8 mouse cellular contexts compared by ENCODE assay signal in genomic region chr7:80993834-80994662, GRCm38 (mm10). TPM values are rescaled to one million over a fixed set of nuclear protein-coding genes. Genes with fewer than 3 reads are reported as not detected.
DNase-seq lines count a peak whose midpoint lies in the region; ATAC-seq and TF ChIP-seq lines count a peak whose summit lies in the region.

No protein-coding gene starts in this region.

- in situ Hi-C loops in CH12.LX (cut with MboI; ENCODE audit: low pct_ligation_motif_present, low pct_unique_long_range_greater_than_20kb, low sequenced_read_pairs), result no loop called here

- peak overlapping the region; percentile 82 for H3K4me3 ChIP-seq in heart, adult 2 months
- peak overlapping the region; percentile 80 to 98 (median 90) for H3K4me3 ChIP-seq in CH12.LX (replicated peaks in 1 of 3; ENCODE audit: low read depth in 2 of 3, low read length in 2 of 3, poor library complexity in 1 of 3)
- H3K4me3 ChIP-seq in midbrain, embryonic 12.5 days, result peak overlapping the region; percentile 90

- H3K4me2 ChIP-seq in CH12.LX (ENCODE audit: insufficient read depth, low read depth, poor library complexity, severe bottlenecking), result peak overlapping the region; percentile 53
- peak overlapping the region; percentile 83 for H3K4me2 ChIP-seq in midbrain, embryonic 12.5 days (replicated peaks)

- dilution Hi-C loops in CH12.LX (cut with MboI; ENCODE audit: extremely low pct_ligation_motif_present, extremely low pct_unique_long_range_greater_than_20kb, low sequenced_read_pairs), result no loop called here

- H3K27ac ChIP-seq in heart, adult 2 months, result peak overlapping the region; percentile 93
- peak overlapping the region; percentile 94 for H3K27ac ChIP-seq in CH12.LX (ENCODE audit: insufficient read depth, low read depth)
- H3K27ac ChIP-seq in midbrain, embryonic 12.5 days (replicated peaks), result peak overlapping the region; percentile 98

- no peaks in the 10 kb centered on the region for H3K27me3 ChIP-seq in heart, adult 2 months (ENCODE audit: control insufficient read depth, insufficient read depth, low read length)
- no peaks in the 10 kb centered on the region for H3K27me3 ChIP-seq in CH12.LX (replicated peaks)
- H3K27me3 ChIP-seq in midbrain, embryonic 12.5 days, result no peaks in the 10 kb centered on the region

- 1% methylated on average over 58 of the region's 58 CpGs for WGBS in heart, adult 2 months
- 1% methylated on average over 50 of the region's 58 CpGs for WGBS in midbrain, embryonic 12.5 days

- TF ChIP-seq CTCF in heart, adult 2 months (IDR thresholded peaks at IDR 0.05), result peak; percentile 65
- TF ChIP-seq CTCF in CH12.LX (conservative IDR thresholded peaks at IDR 0.05 in 1 of 2, IDR thresholded peaks at IDR 0.05 in 1 of 2; ENCODE audit: low read depth in 2 of 2, low read length in 2 of 2), result peak in 1 of 2 experiments; percentile 15; a peak in 2 of 4 replicates

- DNase-seq in heart, adult 2 months, result peak in 1 of 2 experiments; percentile 37
- no peak for DNase-seq in heart, adult 18-20 months
- DNase-seq in CH12.LX (ENCODE audit: extremely low read depth), result no peak
- DNase-seq in cerebellum, postnatal 10 days, result peak; percentile 76 to 81
- DNase-seq in frontal cortex, postnatal 14 days (ENCODE audit: low spot score in 2 of 2), result peak; percentile 27 to 34
- DNase-seq in kidney, postnatal 4 days, result peak; percentile 77 to 88
- DNase-seq in yolk sac, embryonic 10.5 days (ENCODE audit: low spot score), result peak; percentile 87

- peak overlapping the region; percentile 90 for H3K9ac ChIP-seq in heart, adult 2 months (ENCODE audit: low read depth, low read length)
- H3K9ac ChIP-seq in CH12.LX (ENCODE audit: insufficient read depth, low read depth), result peak overlapping the region; percentile 85
- peak overlapping the region; percentile 98 for H3K9ac ChIP-seq in midbrain, embryonic 12.5 days (replicated peaks)

- H3K4me1 ChIP-seq in heart, adult 2 months (ENCODE audit: control insufficient read depth, insufficient read depth, low read length), result peaks cover 4% of the 10 kb centered on the region
- H3K4me1 ChIP-seq in CH12.LX (ENCODE audit: control insufficient read depth in 1 of 2, insufficient read depth in 2 of 2), result peaks cover 0 to 39% of the 10 kb centered on the region in 2 experiments; a peak in 3 of 4 replicates
- H3K4me1 ChIP-seq in midbrain, embryonic 12.5 days, result peaks cover 25% of the 10 kb centered on the region

- H3K9me3 ChIP-seq in CH12.LX (replicated peaks; ENCODE audit: low read length), result no peaks in the 10 kb centered on the region
- no peaks in the 10 kb centered on the region for H3K9me3 ChIP-seq in midbrain, embryonic 12.5 days

- TF ChIP-seq POLR2A in heart, adult 2 months (IDR thresholded peaks at IDR 0.05; ENCODE audit: insufficient read depth, low read depth, low read length), result no peak
- peak; percentile 44; the same call in 1 of the 2 replicates for TF ChIP-seq POLR2A in CH12.LX (IDR thresholded peaks at IDR 0.05; ENCODE audit: low read depth, low read length)

- no peaks in the 10 kb centered on the region for H3K79me2 ChIP-seq in heart, adult 2 months (replicated peaks; ENCODE audit: control insufficient read depth, insufficient read depth, low read length)
- peaks cover 47% of the 10 kb centered on the region for H3K79me2 ChIP-seq in CH12.LX (replicated peaks; ENCODE audit: control insufficient read depth, extremely low read depth, insufficient read depth, poor library complexity, severe bottlenecking)

- intact Hi-C loops in heart, adult 2 months (cut with DNase I), result loop anchor here (2.0 to 5.0 kb wide), 6 partner anchors 47 to 218 kb away; partner anchors contain the start of genes Pde8a, Sec11a, Wdr73 and Zscan2

- no peak for TF ChIP-seq EP300 in heart, adult 2 months (IDR thresholded peaks at IDR 0.05; ENCODE audit: insufficient read depth, low read depth, low read length)
- no peak for TF ChIP-seq EP300 in CH12.LX (IDR thresholded peaks at IDR 0.05; ENCODE audit: low read length)

- ATAC-seq in midbrain, embryonic 12.5 days (ENCODE audit: low FRiP score, low read depth), result peak; percentile 91

- no peak for TF ChIP-seq RAD21 in CH12.LX (IDR thresholded peaks at IDR 0.05; ENCODE audit: low read depth, low read length)

- peaks cover 18% of the 10 kb centered on the region for H3K36me3 ChIP-seq in heart, adult 2 months (ENCODE audit: control insufficient read depth, insufficient read depth, low read length)
- H3K36me3 ChIP-seq in CH12.LX (replicated peaks in 1 of 2; ENCODE audit: control insufficient read depth in 1 of 2, insufficient read depth in 1 of 2, low read length in 1 of 2), result no peaks in the 10 kb centered on the region
- no peaks in the 10 kb centered on the region for H3K36me3 ChIP-seq in midbrain, embryonic 12.5 days

TF ChIP-seq in CH12.LX, 34 proteins besides CTCF, POLR2A, EP300 and RAD21:
- TF ChIP-seq JUN (IDR thresholded peaks at IDR 0.05; ENCODE audit: insufficient read depth, low read depth, low read length), result no peak
- peak; percentile 44; the same call in 1 of the 2 replicates for TF ChIP-seq NELFE (IDR thresholded peaks at IDR 0.05; ENCODE audit: low read depth, low read length)
- TF ChIP-seq PAX5 (IDR thresholded peaks at IDR 0.05; ENCODE audit: low read length), result no peak
- TF ChIP-seq SIN3A (IDR thresholded peaks at IDR 0.05; ENCODE audit: low read length), result peak; percentile 18; the same call in 1 of the 2 replicates
- TF ChIP-seq HCFC1 (IDR thresholded peaks at IDR 0.05; ENCODE audit: low read depth, low read length), result peak; percentile 8; the same call in 1 of the 2 replicates
TF ChIP-seq in CH12.LX: peak in this region for 3.

RNA-seq across cellular contexts. Expression of gene Zfp592, which starts 0.6 kb away (rescaled TPM):
- 10 to 100 TPM; 16.1 to 17.1 TPM for total RNA-seq in heart, adult 2 months (2021)
- polyA plus RNA-seq in heart, adult 2 months (2012; rRNA removed), result 10.6 and 11.0 TPM in 2 replicates
- total RNA-seq in heart, adult 18-20 months (2021), result 10 to 100 TPM; 14.3 to 18.4 TPM
- 10.1 and 12.8 TPM in 2 replicates for total RNA-seq in CH12.LX (2012; rRNA removed)
- 7.8 and 9.0 TPM in 2 replicates for total RNA-seq in CH12.LX (2014; rRNA removed)
- polyA plus RNA-seq in CH12.LX (2012; ENCODE audit: insufficient read length, low read depth), result 16.9 and 23.6 TPM in 2 replicates
- polyA plus RNA-seq in midbrain, embryonic 12.5 days (2016; fragmentation: Nextera tagmentation; extraction: Ambion mirVana), result 12.4 and 13.8 TPM in 2 replicates

RNA-seq across cellular contexts. Expression of gene Sec11a, which starts 46.5 kb away (rescaled TPM):
- 10 to 100 TPM; 41.6 to 43.4 TPM for total RNA-seq in heart, adult 2 months (2021)
- 37.3 and 64.8 TPM in 2 replicates for polyA plus RNA-seq in heart, adult 2 months (2012; rRNA removed)
- total RNA-seq in heart, adult 18-20 months (2021), result 10 to 100 TPM; 49.2 to 51.6 TPM
- total RNA-seq in CH12.LX (2012; rRNA removed), result 93.5 and 105 TPM in 2 replicates
- 141 and 143 TPM in 2 replicates for total RNA-seq in CH12.LX (2014; rRNA removed)
- polyA plus RNA-seq in CH12.LX (2012; ENCODE audit: insufficient read length, low read depth), result 126 and 142 TPM in 2 replicates
- polyA plus RNA-seq in midbrain, embryonic 12.5 days (2016; fragmentation: Nextera tagmentation; extraction: Ambion mirVana), result 164 and 172 TPM in 2 replicates

Comparison
In these comparisons a context has a peak if more than half of its experiments do, and no peak if none do; other contexts are left out.
1. DNase-seq: peak in cerebellum, postnatal 10 days (2 of 2), frontal cortex, postnatal 14 days (2 of 2), kidney, postnatal 4 days (2 of 2) and yolk sac, embryonic 10.5 days (single experiment); none in heart, adult 18-20 months (0 of 2) and CH12.LX (single experiment).
2. Peak in every context shown above with its lines, with median percentiles within 50 percentile points of each other: H3K27ac ChIP-seq, H3K4me3 ChIP-seq and H3K9ac ChIP-seq.